Mouse (Mus musculus): Measurements from ENCODE around the gene Oas1d.

- TF ChIP-seq POLR2A (IDR thresholded peaks at IDR 0.05; ENCODE audit: low read depth, low read length) (no peak), CTCF (IDR thresholded peaks at IDR 0.05; ENCODE audit: extremely low read depth, insufficient read depth, insufficient read length, insufficient replicate concordance) (no peak)
These were observed 22.1 kb upstream of the Oas1d start for GRCm38 (mm10) chr5:120892243-120892660.

All from spleen, adult 2 months (tissue).